Mouse (Mus musculus): ENCODE measurements around the gene Ptbp3. TPM values are rescaled to one million over a fixed set of nuclear protein-coding genes. Genes with fewer than 3 reads are reported as not detected.

The Ptbp3 gene
- polyA plus RNA-seq (2015; fragmentation: Nextera tagmentation; extraction: Ambion mirVana): 14.3 and 18.0 TPM in 2 replicates

GRCm38 (mm10) chr4:59549175-59549976, at the start of gene Ptbp3:
Ptbp3 (minus strand) TSS chr4:59549364.

DNA sequence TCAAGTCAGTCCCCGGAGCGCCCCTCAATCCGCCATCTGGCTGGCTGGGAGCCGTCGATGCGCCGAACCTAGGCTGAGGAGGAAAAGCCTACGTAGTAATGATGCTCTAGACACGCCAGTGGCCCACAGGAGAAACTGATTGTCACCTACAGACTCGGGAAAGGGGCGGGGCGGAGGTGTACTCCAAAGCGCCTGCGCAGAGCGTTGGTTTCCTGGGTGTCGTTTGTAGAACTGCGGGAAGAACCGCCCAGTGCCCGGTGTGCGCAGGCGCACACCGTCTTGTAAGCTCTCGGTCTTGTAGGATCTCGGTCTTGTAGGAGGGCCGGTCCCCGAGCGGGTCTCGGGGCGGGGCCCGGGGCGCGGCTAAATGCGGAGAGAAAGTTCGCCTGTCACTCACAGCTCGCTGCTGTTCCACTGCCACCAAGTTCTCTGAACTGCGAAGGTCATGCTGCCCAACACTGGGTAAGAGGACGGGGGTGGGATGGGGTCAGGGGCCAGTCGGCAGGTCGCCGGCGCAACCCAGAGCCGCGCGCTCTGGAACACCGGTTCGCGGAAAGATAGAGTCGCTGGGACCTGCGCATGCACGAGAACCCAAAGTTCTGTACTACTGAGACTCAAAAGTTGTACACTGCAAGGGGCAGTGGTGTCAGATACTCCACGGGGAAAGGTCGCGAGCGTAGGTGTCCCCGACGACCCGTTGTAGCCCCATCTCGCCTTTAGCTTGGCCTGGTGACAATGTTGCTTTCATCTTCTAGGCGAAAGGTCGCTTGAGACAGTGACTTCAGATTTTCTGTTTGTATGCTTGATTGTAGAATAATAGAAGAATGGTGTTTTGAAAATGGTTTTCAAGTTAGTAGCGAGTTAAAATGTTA, 32.4 kb upstream of the Ptbp3 start, which contains the start of gene Hsdl2:
Hsdl2 (plus strand) TSS at position 250 of the 872 bp plus-strand sequence.

DNA sequence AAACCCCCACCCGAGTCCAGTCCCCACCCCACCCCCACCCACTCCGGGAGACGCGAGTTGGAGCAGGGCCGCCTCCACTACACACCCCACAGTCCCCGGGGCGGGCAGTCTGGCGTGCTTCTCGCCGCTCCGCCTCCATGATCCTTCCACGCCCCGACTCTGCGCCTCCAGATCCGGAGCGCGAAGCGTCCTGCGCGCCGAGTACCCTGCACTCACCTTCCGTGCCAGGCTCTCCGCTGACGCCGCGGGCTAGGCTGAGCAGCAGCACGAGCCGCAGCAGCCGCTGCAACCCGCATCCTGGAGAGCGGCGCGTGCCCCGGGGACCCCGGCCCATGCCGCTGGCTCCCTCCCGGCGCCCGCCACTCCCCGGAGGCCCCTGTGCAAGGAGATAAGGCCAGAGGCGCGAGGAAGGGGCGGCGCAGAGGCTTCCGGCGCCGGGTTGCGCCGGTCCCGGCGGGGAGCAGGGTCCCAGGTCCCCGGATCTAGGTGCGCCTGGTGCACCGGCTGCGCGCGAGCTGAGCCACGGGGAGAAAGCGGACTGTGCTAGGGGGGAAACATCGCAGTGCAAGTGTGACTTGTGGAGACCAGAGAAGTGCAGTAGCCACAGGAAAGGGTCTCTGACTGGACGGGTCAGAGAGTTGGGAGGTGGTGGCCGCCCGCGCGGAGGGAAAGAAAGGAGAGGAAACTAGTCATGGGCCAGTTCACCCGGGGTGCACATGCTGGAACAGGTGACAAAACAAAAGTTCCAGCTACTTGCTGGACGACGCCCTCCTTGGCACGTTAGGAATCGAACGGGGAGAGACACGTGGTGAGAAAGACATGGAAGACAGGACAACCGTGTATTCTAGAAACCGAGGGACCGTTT, 110.9 kb downstream of the Ptbp3 start, which contains the start of gene Susd1:
Susd1 (minus strand) TSS at position 644 of the 865 bp plus-strand sequence.

Other genes with a start within 250 kb of the Ptbp3 start
- gene Susd1, start 110.7 kb downstream of the Ptbp3 start, polyA plus RNA-seq (2015; fragmentation: Nextera tagmentation; extraction: Ambion mirVana): 2.0 and 2.3 TPM in 2 replicates
- 64.8 and 67.3 TPM in 2 replicates for gene Hsdl2, start 32.2 kb upstream of the Ptbp3 start, polyA plus RNA-seq (2015; fragmentation: Nextera tagmentation; extraction: Ambion mirVana)
- gene E130308A19Rik, start 76.8 kb upstream of the Ptbp3 start, polyA plus RNA-seq (2015; fragmentation: Nextera tagmentation; extraction: Ambion mirVana): 4.5 and 4.9 TPM in 2 replicates